Mouse (Mus musculus) lung, postnatal 0 days (tissue): Measurements from ENCODE around the gene Gm49340. TPM values are rescaled to one million over a fixed set of nuclear protein-coding genes. Genes with fewer than 3 reads are reported as not detected.

Experiments used
- ATAC-seq: fragments of 200-750 bp; cut with Nextera tagmentation; 2 replicates; pipeline ENCODE4 v1.8.0; 2017; ENCODE audit warnings: moderate library complexity
- DNase-seq: peaks from one replicate; pipeline ENCODE4 v3.0.0-alpha.2; 2016; ENCODE audit warnings: low spot score
- H3K27ac ChIP-seq: fragments of 300-500 bp; sonication (generic); 2 replicates; pipeline ENCODE4 v1.5.1; 2014; ENCODE audit warnings: antibody characterized with exemption, mild to moderate bottlenecking, low read length, mixed read lengths
- H3K27me3 ChIP-seq: fragments of 300-500 bp; sonication (generic); replicated peaks from 2 replicates; pipeline ENCODE4 v1.6.1; 2014; ENCODE audit warnings: low read length, mixed read lengths; ENCODE audit not compliant: insufficient read depth
- H3K36me3 ChIP-seq: fragments of 300-500 bp; sonication (generic); 2 replicates; pipeline ENCODE4 v1.6.1; 2014; ENCODE audit warnings: low read length, mixed read lengths; ENCODE audit not compliant: insufficient read depth
- H3K4me1 ChIP-seq: fragments of 300-500 bp; sonication (generic); 2 replicates; pipeline ENCODE4 v1.6.1; 2014; ENCODE audit warnings: antibody characterized with exemption, low read depth, low read length, mixed read lengths; ENCODE audit not compliant: insufficient read depth
- H3K4me2 ChIP-seq: fragments of 300-500 bp; sonication (generic); replicated peaks from 2 replicates; pipeline ENCODE4 v1.6.1; 2014; ENCODE audit warnings: low read depth, mild to moderate bottlenecking, low read length, moderate library complexity, mixed read lengths
- H3K4me3 ChIP-seq: fragments of 300-500 bp; sonication (generic); 2 replicates; pipeline ENCODE4 v1.5.1; 2014; ENCODE audit warnings: low read depth, low read length
- H3K9ac ChIP-seq: fragments of 300-500 bp; sonication (generic); replicated peaks from 2 replicates; pipeline ENCODE4 v1.6.1; 2014; ENCODE audit warnings: low read depth, mild to moderate bottlenecking
- H3K9me3 ChIP-seq: fragments of 300-500 bp; sonication (generic); 2 replicates; pipeline ENCODE4 v1.6.1; 2016; ENCODE audit warnings: low read length, mixed read lengths
- CTCF ChIP-seq: IDR thresholded peaks from 2 replicates; pipeline ENCODE4 v1.5.1; 2016; ENCODE audit warnings: antibody characterized with exemption, mild to moderate bottlenecking
- EP300 ChIP-seq: IDR thresholded peaks from 2 replicates; pipeline ENCODE4 v1.6.1; 2016; ENCODE audit warnings: antibody characterized with exemption, mild to moderate bottlenecking, control low read depth
- polyA plus RNA-seq: library from polyadenylated mRNA; unstranded; fragments of >200 nt; fragmentation: Nextera tagmentation; extraction: Ambion mirVana; gene quantifications from 2 replicates; pipeline ENCODE4 v1.2.1, GENCODE M21; 2015

Gene Gm49340
- polyA plus RNA-seq, 1 experiment from 2014 or later: not detected

DNA sequence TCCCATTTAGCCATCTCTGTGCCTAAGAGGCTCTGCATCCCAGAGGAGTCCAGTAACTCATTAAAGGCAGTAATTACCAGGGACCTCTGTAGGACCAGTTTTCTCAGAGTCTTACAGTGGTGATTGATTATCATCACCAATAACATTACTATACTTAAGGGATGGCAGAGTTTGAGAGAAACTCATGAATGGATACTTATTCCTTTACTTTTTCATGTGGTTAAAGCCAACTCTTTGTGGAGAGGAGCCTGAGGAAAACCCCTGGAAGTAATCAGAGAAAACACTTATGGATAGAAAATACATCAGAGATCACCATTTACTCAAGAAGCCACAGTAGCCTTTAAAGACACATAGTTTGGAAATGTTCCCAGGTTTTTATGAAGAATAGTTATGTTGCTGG, 70.0 kb downstream of the Gm49340 start, which contains the start of gene Olfr1:
TSS of gene Olfr1 (minus strand) at position 101 of the 400 bp plus-strand sequence.
- H3K27me3 ChIP-seq: no peaks in the 10 kb centered on the region
- no peak within 1 kb of the TSS for H3K9ac ChIP-seq
- H3K4me3 ChIP-seq: no peak within 1 kb of the TSS
- no peak within 1 kb of the TSS for H3K4me2 ChIP-seq
- no peak for DNase-seq
- no peaks in the 10 kb centered on the region for H3K36me3 ChIP-seq
- H3K4me1 ChIP-seq: no peaks in the 10 kb centered on the region
- no peaks in the 10 kb centered on the region for H3K9me3 ChIP-seq
- no peak for ATAC-seq
- TF ChIP-seq EP300 (no peak), CTCF (no peak)
- H3K27ac ChIP-seq: no peak within 1 kb of the TSS

Other genes starting within 250 kb of the Gm49340 start
- gene Itgae, start 239.2 kb upstream of the Gm49340 start, polyA plus RNA-seq: 0.23 and 0.30 TPM in 2 replicates
- 2.4 and 2.5 TPM in 2 replicates for gene Haspin, start 191.4 kb upstream of the Gm49340 start, polyA plus RNA-seq
- 1.4 and 2.2 TPM in 2 replicates for gene P2rx5, start 169.3 kb upstream of the Gm49340 start, polyA plus RNA-seq
- gene Emc6, start 152.7 kb upstream of the Gm49340 start, polyA plus RNA-seq: 160 and 177 TPM in 2 replicates
- gene Tax1bp3, start 152.7 kb upstream of the Gm49340 start, polyA plus RNA-seq: 373 and 379 TPM in 2 replicates
- 15.2 and 16.2 TPM in 2 replicates for gene Ctns, start 130.7 kb upstream of the Gm49340 start, polyA plus RNA-seq
- 2.8 and 3.5 TPM in 2 replicates for gene Shpk, start 130.3 kb upstream of the Gm49340 start, polyA plus RNA-seq
- gene Trpv1, start 95.4 kb upstream of the Gm49340 start, polyA plus RNA-seq: 0.05 TPM in 1 of 2 replicates, not detected in the other
- gene Trpv3, start 62.4 kb upstream of the Gm49340 start, polyA plus RNA-seq: 0.11 and 0.15 TPM in 2 replicates
- 5.3 and 9.0 TPM in 2 replicates for gene Aspa, start 145 bp upstream of the Gm49340 start, polyA plus RNA-seq
- not detected in 2 replicates for gene Spata22, start within 50 bp of the Gm49340 start, polyA plus RNA-seq
- gene Olfr20, start 21.0 kb downstream of the Gm49340 start, polyA plus RNA-seq: not detected in 2 replicates
- gene Olfr376, start 41.5 kb downstream of the Gm49340 start, polyA plus RNA-seq: not detected in 2 replicates
- gene Olfr1, start 69.9 kb downstream of the Gm49340 start, polyA plus RNA-seq: not detected in 2 replicates
- not detected in 2 replicates for gene Olfr378, start 98.7 kb downstream of the Gm49340 start, polyA plus RNA-seq
- not detected in 2 replicates for gene Olfr380, start 127.8 kb downstream of the Gm49340 start, polyA plus RNA-seq
- gene Olfr381, start 161.9 kb downstream of the Gm49340 start, polyA plus RNA-seq: not detected in 2 replicates
- not detected in 2 replicates for gene Olfr382, start 187.5 kb downstream of the Gm49340 start, polyA plus RNA-seq